Mouse (Mus musculus): ENCODE data around the gene Lor.

The Lor gene

DNA sequence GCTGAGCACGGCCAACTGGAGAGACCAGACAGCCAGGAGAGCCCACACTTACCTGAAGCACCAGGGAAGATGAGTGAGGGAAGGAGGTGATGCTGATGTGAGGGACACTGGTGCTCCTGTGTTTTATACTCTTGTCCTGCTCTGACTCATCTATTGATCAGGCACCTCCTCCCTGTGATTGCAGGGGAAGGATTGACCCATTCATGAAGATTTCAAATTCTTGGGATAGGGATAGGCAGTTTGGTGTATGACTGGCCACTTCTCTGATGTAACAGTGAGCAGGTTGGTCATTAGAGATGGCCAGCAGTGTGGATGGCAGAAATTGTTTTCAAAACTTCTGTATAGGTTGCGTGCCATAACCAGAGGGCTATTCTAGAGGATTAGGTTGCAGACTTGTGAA is at the start of gene Lor:
Gene Lor, minus strand, starts transcription at position 101 of the 400 bp plus-strand sequence.
- H3K36me3 ChIP-seq (ENCODE audit: control insufficient read depth, insufficient read depth, low read length, poor library complexity, severe bottlenecking), result no peaks in the 10 kb centered on the region
- H3K27me3 ChIP-seq (ENCODE audit: control insufficient read depth, insufficient read depth, low read length, poor library complexity, severe bottlenecking), result no peaks in the 10 kb centered on the region
- no peak for DNase-seq (ENCODE audit: low read depth, low spot score)

DNA sequence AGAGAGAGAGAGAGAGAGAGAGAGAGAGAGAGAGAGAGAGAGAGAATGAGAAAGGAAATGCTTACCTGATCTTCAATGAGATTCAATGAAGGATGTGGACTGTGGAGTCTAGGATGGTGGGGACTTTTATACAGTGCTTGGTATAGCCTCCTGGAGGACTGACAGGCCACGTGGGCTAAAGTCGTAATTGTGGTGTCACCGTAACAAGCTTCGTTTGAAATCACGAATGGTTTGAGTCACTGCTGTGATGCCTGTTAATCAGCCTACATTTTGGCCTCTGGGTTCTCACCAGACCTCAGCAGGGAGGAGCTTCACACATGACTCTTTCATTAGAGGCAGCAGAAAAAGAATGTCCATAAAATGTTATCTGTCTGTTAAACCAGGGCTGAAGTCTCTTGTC is 40.9 kb upstream of the Lor start, which contains the start of gene Prr9:
Gene Prr9, minus strand, starts transcription at position 101 of the 400 bp plus-strand sequence.
- Histone ChIP-seq H3K36me3 (ENCODE audit: control insufficient read depth, insufficient read depth, low read length, poor library complexity, severe bottlenecking) (no peaks in the 10 kb centered on the region), H3K27me3 (ENCODE audit: control insufficient read depth, insufficient read depth, low read length, poor library complexity, severe bottlenecking) (no peaks in the 10 kb centered on the region)
- no peak for DNase-seq (ENCODE audit: low read depth, low spot score)

DNA sequence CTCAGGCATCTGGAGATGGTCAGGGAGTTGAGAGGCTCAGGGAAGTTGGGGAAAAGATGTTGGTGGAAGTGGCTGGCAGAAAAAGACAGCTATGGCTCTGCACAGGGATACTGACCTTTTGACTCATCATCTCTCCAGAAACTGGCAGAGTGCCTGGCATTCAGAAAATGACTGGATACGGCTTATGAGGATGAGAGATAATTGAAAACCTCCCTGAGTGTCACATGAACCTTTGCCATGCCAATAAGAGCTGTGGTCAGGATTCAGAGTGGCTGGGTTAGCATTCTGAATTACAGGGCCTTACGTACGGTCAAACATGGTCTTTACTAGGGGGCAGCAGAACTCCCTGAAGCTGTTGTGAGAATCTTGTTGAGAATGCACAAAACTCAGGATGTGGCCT is 38.0 kb upstream of the Lor start:
- H3K36me3 ChIP-seq (ENCODE audit: control insufficient read depth, insufficient read depth, low read length, poor library complexity, severe bottlenecking), result no peaks in the 10 kb centered on the region
- no peak for DNase-seq (ENCODE audit: low read depth, low spot score)
- H3K27me3 ChIP-seq (ENCODE audit: control insufficient read depth, insufficient read depth, low read length, poor library complexity, severe bottlenecking), result no peaks in the 10 kb centered on the region

DNA sequence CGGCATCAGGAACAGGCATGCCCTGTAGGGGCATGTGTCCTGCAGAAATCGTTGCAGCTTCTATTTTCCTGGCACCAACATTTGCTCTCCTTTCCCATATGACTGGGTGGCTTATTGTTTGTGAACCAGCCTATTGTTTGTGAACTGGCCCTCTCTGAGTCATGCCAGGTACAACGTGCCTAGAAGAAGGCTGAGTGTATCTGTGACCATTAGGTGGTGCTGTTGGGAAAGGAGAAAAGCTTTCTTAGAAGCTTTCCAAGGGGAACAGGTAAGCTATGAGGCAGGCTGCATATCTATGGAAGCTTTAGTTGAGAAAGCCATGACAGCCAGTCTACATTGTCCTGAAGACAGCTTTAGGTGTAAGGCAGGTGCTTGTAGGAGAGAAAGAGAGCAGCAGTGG is 35.0 kb upstream of the Lor start:
- no peak for DNase-seq (ENCODE audit: low read depth, low spot score)
- Histone ChIP-seq H3K36me3 (ENCODE audit: control insufficient read depth, insufficient read depth, low read length, poor library complexity, severe bottlenecking) (no peaks in the 10 kb centered on the region), H3K27me3 (ENCODE audit: control insufficient read depth, insufficient read depth, low read length, poor library complexity, severe bottlenecking) (no peaks in the 10 kb centered on the region)

DNA sequence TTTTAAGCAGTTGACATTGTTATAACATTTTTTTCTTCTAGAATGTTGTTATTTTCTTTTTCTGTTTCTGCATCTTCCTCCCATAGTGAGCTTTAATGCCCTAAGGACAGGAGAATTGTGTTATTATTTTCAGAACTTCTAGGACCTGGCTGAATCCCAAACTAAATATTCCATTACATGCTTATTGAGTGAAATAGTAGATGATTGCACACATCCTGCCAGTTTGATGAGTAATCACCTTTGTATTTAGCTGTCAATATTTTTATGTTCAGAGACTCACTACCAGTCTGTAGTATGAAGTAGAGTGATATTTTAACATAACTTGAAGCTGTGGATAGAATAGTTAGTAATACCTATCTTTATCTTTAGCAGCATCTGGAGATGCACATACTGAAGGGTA is 28.6 kb upstream of the Lor start:
- DNase-seq (ENCODE audit: low read depth, low spot score), result no peak
- H3K36me3 ChIP-seq (ENCODE audit: control insufficient read depth, insufficient read depth, low read length, poor library complexity, severe bottlenecking), result no peaks in the 10 kb centered on the region
- no peaks in the 10 kb centered on the region for H3K27me3 ChIP-seq (ENCODE audit: control insufficient read depth, insufficient read depth, low read length, poor library complexity, severe bottlenecking)

DNA sequence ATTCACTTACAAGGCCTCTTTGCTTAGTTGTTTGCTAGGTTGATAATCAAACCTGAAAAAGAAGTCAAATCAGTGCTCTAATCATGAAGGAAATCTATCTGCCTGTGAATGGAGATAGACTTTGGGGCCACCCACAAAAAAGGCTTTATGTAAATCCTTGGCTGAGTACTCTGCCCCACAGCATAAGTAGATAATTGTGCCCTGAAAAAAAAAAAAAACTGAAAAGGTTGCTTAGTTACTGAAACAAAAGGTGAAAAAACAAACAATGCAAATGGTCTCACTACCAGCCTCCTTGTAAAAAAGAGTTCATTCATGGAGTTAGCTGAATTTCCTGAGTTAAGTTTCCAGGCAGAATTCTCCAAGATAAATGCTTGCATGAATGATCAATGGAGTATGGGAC is 27.8 kb upstream of the Lor start:
- no peak for DNase-seq (ENCODE audit: low read depth, low spot score)
- Histone ChIP-seq H3K36me3 (ENCODE audit: control insufficient read depth, insufficient read depth, low read length, poor library complexity, severe bottlenecking) (no peaks in the 10 kb centered on the region), H3K27me3 (ENCODE audit: control insufficient read depth, insufficient read depth, low read length, poor library complexity, severe bottlenecking) (no peaks in the 10 kb centered on the region)

DNA sequence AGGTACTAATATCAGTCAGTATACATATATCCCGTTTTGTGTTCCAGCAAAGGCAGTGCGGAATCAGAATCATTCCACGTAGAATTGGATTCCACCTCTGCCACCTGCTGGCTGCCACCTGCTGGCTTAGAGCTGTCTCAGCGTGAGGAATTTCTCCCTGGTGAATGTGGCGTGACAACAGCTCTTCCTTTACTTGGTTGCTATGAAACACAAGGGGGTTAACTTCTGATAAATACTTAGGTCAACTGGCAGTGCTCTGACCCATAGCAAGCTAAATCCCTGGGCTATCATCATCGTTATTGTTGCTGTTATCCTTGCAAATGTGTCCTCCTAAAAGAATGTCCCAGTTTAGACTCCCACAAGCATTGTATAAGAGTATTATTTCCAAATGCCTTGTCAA is 23.6 kb upstream of the Lor start:
- DNase-seq (ENCODE audit: low read depth, low spot score), result no peak
- Histone ChIP-seq H3K36me3 (ENCODE audit: control insufficient read depth, insufficient read depth, low read length, poor library complexity, severe bottlenecking) (no peaks in the 10 kb centered on the region), H3K27me3 (ENCODE audit: control insufficient read depth, insufficient read depth, low read length, poor library complexity, severe bottlenecking) (no peaks in the 10 kb centered on the region)

DNA sequence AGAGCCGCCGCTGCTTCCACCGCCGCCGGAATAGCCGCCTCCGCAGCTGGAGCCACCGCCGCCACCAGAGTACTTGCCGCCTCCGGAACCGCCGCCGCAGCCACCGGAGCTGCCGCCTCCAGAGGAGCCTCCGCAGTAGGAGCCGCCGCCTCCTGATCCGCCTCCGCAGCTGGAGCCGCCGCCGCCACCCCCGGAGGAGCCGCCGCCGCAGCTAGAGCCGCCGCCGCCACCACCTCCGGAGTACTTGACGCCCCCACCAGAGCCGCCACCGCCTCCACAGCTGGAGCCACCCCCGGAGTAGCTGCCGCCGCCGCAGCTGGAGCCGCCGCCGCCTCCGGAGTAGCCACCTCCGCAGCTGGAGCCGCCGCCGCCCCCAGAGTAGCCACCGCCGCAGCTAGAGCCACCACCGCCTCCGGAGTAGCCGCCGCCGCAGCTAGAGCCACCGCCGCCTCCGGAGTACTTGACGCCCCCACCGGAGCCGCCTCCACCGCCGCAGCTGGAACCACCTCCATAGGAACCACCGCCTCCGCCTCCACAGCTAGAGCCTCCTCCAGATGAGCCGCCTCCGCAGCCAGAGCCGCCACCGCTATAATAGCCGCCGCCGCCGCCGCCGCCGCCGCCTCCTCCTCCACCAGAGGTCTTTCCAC is 1.5 kb downstream of the Lor start:
- Histone ChIP-seq H3K36me3 (ENCODE audit: control insufficient read depth, insufficient read depth, low read length, poor library complexity, severe bottlenecking) (no peaks in the 10 kb centered on the region), H3K27me3 (ENCODE audit: control insufficient read depth, insufficient read depth, low read length, poor library complexity, severe bottlenecking) (no peaks in the 10 kb centered on the region)
- DNase-seq (ENCODE audit: low read depth, low spot score), result no peak

DNA sequence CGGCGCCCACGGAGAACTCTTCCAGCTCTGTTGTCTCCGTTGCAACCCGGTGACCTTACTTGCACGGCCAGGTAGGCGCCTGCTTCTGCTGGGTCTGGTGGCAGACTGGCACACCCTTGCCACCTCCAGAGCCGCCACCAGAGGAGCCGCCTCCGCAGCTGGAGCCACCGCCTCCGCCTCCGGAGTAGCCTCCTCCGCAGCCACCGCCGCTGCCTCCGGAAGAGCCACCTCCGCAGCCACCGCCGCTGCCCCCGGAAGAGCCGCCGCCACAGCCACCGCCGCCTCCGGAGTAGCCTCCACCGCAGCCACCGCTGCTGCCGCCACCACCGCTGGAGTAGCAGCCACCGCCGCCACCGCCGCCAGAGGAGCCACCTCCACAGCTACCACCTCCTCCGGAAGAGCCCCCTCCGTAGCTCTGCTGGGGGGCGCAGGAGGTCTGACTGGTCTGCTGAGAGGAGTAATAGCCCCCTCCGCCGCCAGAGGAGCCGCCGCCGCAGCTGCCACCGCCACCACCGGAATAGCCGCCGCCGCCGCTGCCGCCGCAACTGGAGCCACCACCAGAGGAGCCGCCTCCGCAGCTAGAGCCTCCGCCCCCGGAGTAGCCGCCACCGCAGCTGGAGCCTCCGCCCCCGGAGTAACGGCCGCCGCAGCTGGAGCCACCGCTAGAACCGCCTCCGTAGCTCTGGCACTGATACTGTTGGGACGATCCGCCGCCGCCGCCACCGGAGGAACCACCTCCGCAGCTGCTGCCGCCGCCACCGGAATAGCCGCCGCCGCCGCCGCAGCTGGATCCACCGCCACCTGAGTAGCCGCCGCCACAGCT is 2.3 kb downstream of the Lor start:
- Histone ChIP-seq H3K36me3 (ENCODE audit: control insufficient read depth, insufficient read depth, low read length, poor library complexity, severe bottlenecking) (no peaks in the 10 kb centered on the region), H3K27me3 (ENCODE audit: control insufficient read depth, insufficient read depth, low read length, poor library complexity, severe bottlenecking) (no peaks in the 10 kb centered on the region)
- DNase-seq (ENCODE audit: low read depth, low spot score), result peak; percentile 6

DNA sequence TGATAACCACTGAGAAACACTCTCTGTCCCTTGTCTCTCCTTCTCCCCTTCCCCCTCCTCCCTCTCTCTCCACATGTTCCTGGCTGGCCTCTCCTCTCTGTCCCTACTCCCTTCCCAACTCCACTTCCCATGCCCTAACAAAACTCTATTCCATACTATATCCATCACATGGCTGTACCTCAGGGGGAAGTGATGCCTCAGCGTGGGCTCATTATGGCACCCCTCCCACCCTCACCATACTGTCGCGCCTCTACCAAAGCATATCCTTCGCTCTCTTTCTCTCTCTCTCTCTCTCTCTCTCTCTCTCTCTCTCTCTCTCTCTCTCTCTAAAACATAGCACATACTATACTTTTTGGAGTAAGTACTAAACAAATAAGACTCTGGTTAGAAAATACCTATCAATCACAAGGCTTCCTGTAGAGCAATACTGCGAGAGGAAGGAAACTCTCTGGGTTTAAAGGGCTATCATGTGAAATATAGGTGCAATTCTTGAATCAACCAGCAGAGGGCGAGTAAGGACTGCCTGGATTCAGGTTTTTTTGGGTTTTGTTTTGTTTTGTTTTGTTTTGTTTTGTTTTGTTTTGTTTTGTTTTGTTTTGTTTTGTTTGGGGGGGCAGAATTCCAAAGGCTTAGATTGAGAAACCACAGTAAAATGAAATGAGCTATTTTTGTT is 32.4 kb downstream of the Lor start:
- H3K27me3 ChIP-seq (ENCODE audit: control insufficient read depth, insufficient read depth, low read length, poor library complexity, severe bottlenecking), result no peaks in the 10 kb centered on the region
- DNase-seq (ENCODE audit: low read depth, low spot score), result no peak
- no peaks in the 10 kb centered on the region for H3K36me3 ChIP-seq (ENCODE audit: control insufficient read depth, insufficient read depth, low read length, poor library complexity, severe bottlenecking)

DNA sequence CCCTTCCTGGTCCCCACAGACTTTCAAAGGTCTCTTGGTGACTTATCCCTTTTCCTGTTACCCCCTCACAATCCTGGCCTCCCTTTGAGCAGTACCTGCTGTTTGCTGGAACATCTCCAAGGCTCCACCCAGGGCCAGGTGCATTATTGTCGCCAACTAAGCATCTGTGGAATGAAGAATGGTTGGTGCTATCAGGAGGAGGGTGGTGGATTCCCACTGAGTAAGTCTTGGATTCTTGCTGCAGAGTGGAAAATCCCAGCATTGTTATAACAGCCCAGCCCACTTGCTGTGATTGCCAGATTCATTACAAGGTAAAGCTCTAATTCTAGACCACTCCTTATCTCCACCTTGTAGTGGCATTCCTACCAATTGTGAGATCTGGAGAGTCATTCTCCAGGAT is 49.0 kb downstream of the Lor start:
- DNase-seq (ENCODE audit: low read depth, low spot score), result no peak
- no peaks in the 10 kb centered on the region for H3K27me3 ChIP-seq (ENCODE audit: control insufficient read depth, insufficient read depth, low read length, poor library complexity, severe bottlenecking)

DNA sequence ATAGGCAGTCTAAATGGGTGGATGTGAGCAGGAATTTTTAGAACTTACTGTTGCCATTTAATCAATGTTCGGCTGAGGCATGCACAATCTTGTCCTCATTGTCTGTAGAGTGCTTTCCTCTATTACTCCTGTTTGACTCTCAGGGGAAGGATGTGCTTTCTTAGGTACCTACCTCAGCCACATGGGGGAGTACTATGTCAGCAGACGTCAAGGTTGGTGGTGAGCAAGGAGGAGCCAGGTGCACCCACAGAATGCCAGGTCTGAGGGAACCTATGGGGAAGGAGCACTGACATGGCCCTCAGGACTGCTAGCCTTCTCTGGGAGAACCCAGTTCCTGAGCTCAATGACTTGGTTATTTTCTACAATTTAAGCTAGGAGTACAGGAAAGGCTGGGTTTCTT is 49.7 kb downstream of the Lor start:
- Histone ChIP-seq H3K36me3 (ENCODE audit: control insufficient read depth, insufficient read depth, low read length, poor library complexity, severe bottlenecking) (no peaks in the 10 kb centered on the region), H3K27me3 (ENCODE audit: control insufficient read depth, insufficient read depth, low read length, poor library complexity, severe bottlenecking) (no peaks in the 10 kb centered on the region)
- no peak for DNase-seq (ENCODE audit: low read depth, low spot score)

More for the DNA sequence above, 49.0 kb downstream of the Lor start:
- no peaks in the 10 kb centered on the region for H3K36me3 ChIP-seq (ENCODE audit: control insufficient read depth, insufficient read depth, low read length, poor library complexity, severe bottlenecking)
